Mouse (Mus musculus) liver, embryonic 14.5 days (tissue): Measurements from ENCODE around the gene Dlgap1.

Source experiments
- CTCF ChIP-seq: IDR thresholded peaks from 2 replicates; pipeline ENCODE4 v1.5.1; 2016; ENCODE audit warnings: antibody characterized with exemption, low read depth, control low read depth
- EP300 ChIP-seq: IDR thresholded peaks from 2 replicates; pipeline ENCODE4 v1.6.1; 2016; ENCODE audit warnings: antibody characterized with exemption, low read depth

GRCm38 (mm10) chr17:70541816-70542215 lies 572.9 kb downstream of the Dlgap1 start:
- TF ChIP-seq CTCF = no peak
- TF ChIP-seq EP300 = no peak
